Mouse (Mus musculus): ENCODE measurements around the gene Lrrc20.
"Not testable (repeated sequence)": the region's sequence is repeated elsewhere in the genome, so short reads cannot be mapped to it uniquely, and the experiment has no call there.

Gene Lrrc20

DNA sequence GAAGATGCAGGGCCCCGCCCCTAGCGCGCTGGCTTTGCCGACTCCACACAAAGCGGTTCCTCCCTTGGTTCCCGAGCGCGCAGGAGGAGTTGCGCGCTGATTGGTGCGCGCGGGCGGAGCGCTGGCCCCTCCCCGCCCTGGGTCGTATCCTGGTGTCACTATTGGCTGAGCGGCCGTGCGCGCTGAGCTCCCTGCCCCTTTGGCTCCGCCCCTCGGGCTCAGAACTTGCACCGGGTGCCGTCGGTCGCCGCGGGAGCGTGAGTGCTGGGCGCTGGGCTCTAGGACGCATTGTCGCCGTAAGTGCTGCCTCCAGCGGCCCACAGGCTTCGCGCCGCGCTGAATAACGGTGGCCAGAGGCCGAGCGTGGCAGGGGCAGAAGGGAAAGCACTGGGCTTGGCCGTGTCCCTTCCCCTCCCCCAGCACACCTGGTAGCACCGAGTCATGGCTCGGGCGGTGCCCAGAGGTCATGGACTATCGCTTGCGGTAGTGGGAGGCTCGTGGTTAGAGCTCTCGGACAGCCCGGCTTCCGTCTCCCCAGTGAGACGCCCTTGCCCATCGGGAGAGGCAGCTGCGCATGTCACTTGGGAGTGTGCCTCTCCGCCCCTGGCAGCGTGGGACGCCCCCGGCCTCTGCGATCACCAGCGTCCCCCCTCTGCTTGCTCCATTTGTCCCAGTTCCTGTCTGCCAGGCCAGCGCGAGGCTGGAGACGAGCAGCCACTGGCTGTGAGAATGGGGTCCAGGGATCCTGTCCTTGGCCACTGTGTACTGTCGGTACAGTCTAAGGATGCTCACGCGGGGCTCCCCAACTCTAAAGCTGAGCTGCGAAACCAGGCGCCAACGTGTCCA, at the start of gene Lrrc20:
TSS of gene Lrrc20 (plus strand) at position 208 of the 846 bp plus-strand sequence.
- peak; percentile 87 to 95 for DNase-seq (ENCODE audit: low spot score in 2 of 2)

DNA sequence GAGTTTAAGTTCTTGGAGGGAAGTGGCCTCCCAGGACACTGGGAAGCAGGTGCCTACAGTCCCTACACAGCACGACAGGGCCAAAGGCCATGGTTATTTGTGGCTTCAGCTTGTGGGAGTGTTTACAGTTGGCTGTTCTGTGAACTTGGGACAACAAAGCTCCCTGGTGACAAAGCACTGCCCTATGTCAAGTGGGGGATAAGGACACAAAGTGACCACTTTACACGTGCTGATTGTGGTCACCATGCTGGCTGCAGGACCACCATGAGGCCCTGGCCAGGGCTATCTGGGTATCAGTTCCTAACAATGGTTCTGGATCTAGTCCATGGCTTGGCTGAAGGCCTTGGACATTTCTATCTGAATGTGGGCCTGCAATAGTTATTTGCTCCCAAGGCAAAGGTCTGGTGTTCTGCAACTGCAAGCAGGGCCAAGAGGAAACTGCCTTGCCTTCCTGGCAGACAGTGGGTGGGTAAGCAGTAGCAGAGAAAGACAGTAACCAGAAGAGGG, 49.3 kb upstream of the Lrrc20 start:
- DNase-seq (ENCODE audit: low spot score in 2 of 2), result no peak

DNA sequence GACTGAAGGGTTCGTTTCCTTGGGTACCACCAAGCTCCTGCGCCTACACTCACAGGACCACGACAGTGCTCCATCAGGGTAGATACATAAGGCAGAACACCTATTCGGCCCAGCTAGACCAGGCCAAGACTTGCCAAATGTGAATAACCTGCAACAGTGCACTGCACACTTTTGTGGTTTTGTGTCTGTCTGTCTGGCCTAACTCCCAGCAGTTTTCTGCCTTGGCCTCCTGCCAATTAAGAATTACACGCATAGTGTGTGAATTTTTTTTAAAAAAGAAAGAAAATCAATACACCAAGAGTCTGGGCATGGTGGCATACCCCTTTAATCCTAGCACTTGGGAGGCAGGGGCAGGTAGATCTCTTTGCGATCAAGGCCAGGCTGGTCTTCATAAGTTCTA, 47.6 kb upstream of the Lrrc20 start:
- no peak for DNase-seq (ENCODE audit: low spot score in 2 of 2)

DNA sequence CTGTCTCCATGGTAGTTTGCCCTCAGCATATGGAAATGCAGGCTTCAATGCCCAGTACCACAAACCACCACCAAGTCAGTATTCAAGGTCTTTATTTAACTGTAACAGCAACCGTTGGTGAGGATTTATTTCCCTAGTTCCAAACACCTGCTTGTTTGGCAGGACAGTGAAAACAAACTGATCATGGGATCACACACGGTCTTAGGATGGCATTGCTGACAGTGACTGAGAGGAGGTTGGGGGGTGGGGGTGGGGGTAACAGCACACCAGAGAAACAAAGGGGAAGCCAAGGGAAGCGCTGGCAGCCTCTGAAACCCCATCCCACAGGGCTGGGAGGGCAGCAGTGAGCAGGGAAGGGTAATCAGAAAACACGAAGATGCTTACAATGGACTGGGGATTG, 47.2 kb upstream of the Lrrc20 start:
- DNase-seq (ENCODE audit: low spot score in 2 of 2), result no peak

DNA sequence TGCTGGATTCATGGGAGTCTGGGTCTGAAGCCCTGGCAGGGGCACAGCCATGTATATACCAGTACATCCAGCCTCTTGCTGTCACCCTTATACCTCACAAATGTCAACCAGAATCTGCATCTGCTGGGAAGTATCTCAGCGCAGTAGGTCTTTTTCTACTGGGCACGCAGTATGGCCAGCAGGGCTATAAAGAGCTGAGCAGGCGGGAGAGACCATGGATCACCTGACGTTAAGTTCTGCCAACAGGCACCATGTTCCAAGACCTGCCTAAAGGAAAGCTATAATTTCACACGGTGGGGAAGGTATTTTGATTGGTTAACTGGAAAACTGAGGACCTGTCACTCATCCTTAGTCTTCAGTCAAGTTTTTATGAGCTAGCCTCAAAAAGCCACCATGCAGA, 46.6 kb upstream of the Lrrc20 start:
- no peak for DNase-seq (ENCODE audit: low spot score in 2 of 2)

DNA sequence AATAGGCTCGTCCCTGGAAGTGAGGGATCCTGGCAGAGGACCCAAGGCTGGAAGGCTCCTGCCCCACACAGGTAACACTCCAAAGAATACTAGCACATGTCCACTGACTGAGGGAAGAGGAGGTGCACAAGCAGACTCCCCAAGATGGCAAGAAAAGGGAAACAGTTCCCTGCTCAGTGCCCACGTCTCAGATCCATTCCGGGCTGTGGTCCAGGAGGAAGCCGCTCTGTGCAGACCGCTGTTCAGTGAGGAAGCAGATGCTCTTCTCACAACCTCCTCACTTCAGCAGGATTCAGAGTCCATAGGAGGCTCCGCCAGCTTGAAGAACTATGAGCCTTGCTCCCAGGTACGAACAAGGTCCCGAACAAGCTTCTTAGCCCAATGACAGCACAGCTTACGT, 44.2 kb upstream of the Lrrc20 start:
- peak; percentile 44 to 84 for DNase-seq (ENCODE audit: low spot score in 2 of 2)

DNA sequence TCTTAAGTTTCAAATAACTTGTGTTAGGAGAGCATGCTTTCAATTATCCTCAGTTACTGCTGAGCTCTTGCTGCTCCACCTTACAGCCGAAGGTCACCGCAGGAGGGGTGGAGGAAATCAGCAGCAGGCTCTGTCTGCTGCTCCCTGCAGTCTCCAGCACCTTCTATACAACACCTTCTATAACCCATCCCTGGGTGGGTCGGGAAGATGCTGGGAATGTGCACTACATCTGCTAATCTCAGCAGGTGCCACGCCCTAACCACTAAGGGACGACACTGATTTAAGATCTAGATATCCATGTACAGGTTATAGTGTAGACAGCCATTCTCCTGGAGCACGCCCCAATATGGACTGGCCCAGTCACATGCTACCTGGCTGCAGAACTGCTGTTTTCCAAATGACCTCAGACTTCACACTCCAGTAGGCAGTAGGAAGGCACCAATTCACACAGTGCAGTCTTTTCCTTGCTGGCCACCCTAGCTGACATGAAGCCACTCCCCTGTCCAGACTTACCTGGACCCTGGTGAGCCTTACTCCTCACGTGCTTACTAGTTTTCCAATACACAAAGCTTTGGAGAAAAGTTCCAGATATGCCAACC, 35.3 kb upstream of the Lrrc20 start:
- DNase-seq (ENCODE audit: low spot score in 2 of 2), result no peak

DNA sequence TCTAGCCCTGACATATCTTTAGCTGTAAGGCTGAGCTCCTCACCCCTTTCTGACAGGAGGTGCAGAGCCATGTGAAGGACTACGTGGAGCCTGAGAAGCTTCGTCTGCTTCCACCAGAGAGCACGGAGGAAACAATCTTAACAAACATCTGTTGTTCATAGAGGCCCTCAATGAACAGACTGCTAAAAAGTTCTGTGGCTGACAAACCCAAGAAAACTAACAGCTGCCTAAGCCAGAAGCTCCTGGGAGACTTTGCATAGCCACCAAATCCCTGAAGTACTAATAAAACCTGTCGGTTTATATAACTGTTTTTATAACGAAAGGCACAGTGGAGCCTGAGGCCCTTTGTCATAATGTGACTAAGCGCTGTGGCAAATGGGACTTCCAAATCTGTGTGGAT, 32.1 kb upstream of the Lrrc20 start:
- DNase-seq (ENCODE audit: low spot score in 2 of 2), result no peak

DNA sequence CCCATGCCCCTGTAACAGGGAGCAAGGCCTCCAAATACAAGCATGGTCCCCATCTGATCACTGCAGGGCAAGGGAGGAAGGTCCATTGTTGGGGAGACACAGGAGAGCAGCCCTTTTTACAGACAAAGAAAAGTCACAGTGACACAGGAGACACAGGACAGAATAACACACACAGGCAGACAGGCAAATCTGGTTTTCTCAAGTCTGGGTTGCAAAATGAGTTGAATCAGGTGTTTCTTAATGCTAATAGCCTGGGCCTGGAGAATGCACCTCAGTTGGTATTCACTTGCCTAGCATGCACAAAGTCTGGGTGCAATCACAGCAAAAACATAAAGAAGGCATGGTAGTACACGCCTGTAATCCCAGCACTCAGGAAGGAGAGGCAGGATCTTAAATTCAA, 31.7 kb upstream of the Lrrc20 start:
- DNase-seq (ENCODE audit: low spot score in 2 of 2), result no peak

DNA sequence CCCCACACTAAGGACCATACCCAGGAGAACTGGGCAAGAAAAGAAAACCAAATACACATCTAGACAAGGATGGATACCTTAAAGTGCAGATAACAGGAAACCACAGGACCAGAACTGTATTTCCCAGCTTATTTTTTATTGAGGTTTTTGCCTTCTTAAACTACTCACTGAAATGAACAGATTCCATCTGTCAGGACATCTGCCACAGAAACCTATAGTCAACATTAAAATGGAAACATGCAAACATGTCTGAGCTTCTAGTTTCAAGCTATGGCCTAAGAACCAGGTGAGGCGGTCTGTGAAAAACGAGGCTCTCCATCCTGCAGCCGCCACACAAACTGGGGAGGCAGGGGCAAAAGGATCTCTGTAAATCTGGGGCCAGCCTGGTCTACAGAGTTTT, 30.6 kb upstream of the Lrrc20 start:
- DNase-seq (ENCODE audit: low spot score in 2 of 2), result peak in 1 of 2 experiments; percentile 33

DNA sequence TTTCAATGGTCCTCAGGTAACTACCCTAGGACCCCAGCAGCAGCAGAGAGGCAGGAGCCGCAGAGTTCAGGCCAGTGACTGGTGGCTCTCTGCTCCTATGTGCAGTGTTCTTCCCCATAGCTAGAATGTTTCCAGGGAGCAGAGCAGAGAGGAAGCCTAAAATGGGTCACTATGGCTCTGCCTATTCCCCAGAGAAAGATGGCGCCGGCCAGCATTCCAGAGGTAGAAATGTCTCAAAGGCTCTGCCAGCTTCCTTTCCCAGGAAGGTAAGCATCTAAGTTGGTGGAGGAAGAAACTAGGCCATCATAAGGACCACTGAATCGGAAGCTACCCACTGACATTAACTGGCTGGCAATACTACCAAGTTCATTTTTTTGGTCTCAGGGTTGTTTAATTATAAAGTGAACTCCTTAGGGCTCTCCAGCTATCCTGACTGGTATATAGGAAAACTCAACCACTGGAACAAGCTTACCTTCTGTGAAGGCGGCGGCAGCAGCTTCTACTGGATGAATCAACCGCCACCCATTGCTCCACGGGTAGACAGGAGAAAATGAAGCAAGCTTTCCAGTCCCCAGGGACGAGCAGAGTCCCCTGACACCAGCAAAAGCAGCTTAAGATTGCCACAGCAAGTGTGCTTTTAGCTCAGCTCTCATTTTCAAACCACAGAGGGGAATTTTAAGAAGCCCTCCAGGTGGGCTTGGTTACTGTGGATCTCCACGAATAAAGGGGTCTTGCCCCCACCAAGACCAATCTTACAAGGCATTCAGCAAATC, 27.8 kb upstream of the Lrrc20 start:
- no peak for DNase-seq (ENCODE audit: low spot score in 2 of 2)

DNA sequence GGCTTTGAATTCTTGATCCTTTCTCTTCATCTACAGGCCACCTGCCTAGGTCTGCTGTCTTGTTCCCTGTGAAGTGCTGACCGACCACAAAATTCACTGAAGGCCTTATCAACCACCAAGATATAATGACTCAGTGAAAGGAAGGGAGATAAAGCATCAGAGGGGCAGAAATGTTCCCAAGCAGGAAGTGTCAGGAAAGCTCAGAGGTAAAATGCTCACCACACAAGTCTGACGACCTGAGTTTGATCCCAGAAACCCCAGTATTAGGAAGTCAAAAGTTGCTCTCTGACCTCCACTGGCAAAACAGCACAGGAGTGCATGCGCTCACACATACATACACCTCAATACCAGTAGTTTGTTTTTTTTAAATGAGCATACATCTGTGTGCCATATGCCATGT, 26.8 kb upstream of the Lrrc20 start:
- no peak for DNase-seq (ENCODE audit: low spot score in 2 of 2)

DNA sequence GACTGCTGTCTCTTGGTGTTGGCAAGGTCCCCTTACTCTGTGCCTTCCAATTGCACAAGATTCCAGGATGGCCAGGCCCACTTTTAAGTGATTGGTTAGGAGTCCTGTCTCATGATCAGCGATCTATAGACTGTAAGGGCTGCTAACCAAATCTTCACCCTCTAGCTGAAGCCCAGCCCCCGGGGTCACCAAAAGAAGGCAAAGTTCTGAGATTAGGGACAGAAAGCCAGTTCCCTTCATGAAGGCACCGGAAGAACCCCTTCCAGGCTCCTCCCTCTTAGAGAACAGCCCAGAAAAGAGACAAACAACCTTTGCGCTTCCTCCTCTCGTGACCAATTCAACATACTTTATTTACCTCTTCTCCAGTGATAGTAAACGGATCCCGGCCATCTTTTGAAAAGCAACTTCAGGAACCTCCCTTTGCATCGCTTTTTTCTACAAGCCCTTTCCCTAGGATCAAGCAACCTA, 24.1 kb upstream of the Lrrc20 start:
- no peak for DNase-seq (ENCODE audit: low spot score in 2 of 2)

DNA sequence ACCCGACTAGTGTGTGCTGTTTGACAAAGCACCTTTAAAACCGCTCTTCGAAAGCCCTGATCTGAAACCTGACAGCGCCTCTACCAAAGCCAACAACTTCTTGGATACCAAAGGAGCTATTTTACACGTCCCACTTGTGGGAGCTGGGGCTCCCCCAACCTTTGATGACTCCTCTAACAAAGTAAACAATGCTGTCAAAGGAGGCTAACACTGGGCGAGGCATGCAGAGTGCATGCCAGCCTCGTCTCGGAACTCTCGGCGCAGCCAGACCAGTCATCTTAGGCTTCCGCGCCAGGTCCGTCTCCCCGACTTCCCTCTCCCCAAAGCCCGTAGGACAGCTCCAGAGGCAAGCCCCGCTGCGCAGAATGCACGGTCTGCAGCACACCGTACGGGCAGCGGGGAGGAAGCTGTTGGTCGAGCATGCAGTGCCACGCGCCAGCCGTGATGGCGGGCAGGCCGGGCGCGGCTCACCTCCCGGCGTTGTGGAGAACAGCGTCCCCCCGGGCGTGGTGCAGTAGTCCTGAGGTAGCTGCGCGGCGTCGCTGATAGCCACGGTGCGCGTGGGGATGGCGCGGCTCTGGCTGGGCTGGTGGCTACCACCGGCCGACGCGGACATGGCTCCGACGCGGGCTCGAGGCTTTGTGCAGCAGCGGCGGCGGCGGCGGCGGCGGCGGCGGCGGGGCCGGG, 23.5 kb upstream of the Lrrc20 start:
- peak in 1 of 2 experiments; percentile 40 for DNase-seq (ENCODE audit: low spot score in 2 of 2)

DNA sequence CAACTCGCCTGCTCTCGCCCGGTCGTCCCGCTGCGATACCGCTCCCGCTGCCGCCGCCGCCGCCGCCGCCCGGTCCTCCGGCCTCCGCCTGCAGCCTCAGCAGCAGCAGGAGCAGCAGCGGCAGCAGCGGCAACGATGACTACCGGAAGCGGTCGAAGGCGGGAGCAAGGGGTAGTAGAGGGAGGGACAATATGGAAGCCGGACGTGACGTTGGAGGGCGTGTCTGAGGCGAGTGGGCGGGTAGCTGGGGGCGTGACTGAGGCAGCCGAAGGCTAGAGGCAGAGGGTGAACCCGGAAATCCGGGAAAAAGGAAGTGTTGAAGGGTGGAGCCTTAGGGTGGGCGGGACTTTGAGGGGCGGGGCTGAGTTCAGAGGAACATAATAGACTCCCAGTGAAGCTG, 23.0 kb upstream of the Lrrc20 start, which contains the start of gene Eif4ebp2:
TSS of gene Eif4ebp2 (minus strand) at position 17 of the 400 bp plus-strand sequence.
- peak; percentile 93 to 99 for DNase-seq (ENCODE audit: low spot score in 2 of 2)

DNA sequence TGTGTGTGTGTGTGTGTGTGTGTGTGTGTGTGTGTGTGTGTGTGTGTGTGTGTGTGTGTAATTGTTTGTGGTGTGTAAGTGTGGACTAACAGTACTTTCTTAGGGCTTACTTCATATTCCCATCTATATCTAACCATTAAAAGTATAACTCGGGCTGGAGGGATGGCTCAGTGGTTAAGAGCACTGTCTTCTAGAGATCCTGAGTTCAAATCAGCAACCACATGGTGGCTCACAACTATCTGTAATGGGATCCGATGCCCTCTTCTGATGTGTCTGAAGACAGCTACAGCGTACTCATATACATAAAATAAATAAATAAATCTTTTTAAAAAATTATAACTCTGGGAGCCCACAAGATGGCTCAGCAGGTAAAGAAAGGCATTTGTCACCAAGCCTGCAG, 22.4 kb upstream of the Lrrc20 start:
- not testable (repeated sequence) for DNase-seq (ENCODE audit: low spot score in 2 of 2)

DNA sequence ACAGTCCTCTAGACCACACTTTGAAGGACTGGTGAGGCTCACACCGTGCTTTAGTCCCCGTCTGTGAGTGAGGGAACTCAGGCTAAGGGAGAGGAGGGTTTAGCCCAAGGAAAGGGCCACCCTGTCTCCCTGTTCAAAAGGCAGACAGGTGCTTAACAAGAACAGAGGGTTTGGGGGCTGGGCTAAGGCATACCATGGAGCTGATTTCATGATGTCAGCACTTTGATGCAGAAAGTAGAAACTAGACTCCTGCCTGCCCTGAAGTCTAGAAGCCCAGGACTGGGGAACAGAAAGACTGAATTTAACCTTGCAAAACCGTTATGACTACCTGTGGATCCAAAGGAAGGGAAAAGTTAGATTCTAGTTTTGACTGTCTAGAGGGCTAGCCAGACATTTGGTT, 18.4 kb upstream of the Lrrc20 start:
- no peak for DNase-seq (ENCODE audit: low spot score in 2 of 2)

DNA sequence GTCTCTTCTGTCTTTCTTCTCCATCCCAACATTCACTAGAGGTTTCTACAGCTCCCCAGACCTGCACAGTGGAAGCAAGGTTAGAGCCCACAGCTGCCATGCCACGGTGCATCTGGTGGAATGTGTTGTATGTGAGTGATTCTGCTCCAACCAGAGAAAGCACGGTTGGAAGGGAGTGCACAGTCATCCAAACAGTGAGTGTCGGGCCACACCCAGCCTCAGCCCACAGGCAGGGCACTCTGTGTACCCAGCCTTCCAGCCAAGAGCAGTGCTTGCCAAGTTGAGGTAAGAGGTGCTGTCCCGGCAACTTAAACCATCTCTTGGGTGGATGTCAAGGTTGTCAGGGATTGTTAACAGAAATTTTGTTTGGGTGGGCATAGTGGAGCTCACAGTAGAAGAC, 10.6 kb upstream of the Lrrc20 start:
- DNase-seq (ENCODE audit: low spot score in 2 of 2), result no peak

DNA sequence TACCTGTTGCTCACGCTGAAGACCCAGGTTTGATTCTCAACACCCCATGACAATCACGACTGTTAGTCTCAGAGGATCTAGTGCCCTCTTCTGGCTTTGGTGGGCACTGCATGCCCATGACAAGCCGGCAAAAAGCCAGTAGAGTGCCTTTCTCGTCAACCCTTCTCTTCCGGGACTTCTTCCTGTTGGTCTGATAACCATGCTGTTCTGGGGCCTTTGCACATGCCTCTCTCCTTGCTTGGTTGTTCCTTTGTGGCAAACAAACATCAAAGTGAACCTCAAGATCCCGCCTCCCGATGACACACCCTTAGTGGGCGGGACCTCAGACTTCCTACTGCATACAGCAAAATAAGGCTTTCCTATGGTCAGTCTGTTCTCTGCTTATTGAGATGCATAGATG, 9.4 kb upstream of the Lrrc20 start:
- DNase-seq (ENCODE audit: low spot score in 2 of 2), result no peak

DNA sequence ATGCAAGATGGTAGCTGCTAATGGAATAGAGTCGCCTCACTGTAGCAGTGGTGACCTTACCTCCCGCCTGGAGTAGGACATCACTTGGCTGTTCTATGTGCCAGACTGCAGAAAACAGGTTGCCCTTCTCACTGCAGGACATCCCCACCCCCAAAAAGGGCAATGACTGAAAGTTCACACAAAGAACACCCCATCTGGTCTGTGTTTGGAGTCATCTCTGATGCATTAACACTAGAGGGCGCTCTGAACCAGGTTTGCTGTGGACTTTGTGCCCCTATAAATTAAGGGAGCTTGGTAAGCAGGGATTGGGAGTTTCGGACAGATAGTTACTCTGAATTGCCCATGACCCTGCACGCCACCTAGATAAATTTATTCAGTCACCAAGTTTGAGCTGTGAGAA, 8.7 kb upstream of the Lrrc20 start:
- DNase-seq (ENCODE audit: low spot score in 2 of 2), result no peak

DNA sequence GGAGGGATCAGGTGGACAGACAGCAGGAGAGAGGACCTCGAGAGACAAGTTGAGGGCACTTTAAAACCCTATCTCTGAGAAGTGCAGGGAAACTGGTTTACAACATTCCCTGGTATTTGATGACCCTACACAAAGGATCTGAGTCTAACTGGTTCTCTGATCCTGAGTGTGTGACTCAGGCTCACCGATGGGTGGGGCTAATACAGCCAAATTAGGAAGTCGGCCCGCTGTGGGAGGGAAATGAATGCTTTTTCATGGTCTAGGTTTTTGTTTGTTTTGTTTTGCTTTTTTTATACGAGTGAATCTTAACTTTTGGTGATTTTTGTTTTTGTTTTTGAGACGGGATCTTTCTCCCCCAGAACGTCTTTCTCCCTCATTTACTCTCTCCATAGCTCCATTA, 6.7 kb upstream of the Lrrc20 start:
- no peak for DNase-seq (ENCODE audit: low spot score in 2 of 2)

DNA sequence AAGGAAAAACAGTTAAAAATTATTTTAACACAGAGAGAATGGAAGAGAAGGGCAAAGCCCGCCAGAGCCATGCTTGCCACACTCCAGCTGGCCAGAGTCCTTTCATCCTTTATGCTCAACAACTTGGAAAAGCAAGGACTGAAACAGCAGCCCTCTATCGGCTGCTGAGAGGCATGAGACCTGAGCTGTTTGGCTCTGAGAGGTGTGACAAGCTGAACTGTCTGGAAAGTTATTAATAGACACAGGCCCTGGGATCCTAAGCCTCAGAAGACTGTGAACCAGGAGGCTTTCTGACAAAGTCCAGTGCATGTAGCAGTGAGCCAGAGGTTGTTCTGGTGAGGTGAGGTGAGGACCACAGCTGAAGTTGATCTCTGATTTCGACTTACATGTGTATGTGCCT, 2.0 kb upstream of the Lrrc20 start:
- DNase-seq (ENCODE audit: low spot score in 2 of 2), result no peak

Measured in left cerebral cortex, adult 9 months (tissue).